Mouse (Mus musculus): ENCODE data around the gene Vgll2.
A peak's percentile ranks its signal among the peaks of the same experiment; 100 is the strongest.

Gene Vgll2

DNA sequence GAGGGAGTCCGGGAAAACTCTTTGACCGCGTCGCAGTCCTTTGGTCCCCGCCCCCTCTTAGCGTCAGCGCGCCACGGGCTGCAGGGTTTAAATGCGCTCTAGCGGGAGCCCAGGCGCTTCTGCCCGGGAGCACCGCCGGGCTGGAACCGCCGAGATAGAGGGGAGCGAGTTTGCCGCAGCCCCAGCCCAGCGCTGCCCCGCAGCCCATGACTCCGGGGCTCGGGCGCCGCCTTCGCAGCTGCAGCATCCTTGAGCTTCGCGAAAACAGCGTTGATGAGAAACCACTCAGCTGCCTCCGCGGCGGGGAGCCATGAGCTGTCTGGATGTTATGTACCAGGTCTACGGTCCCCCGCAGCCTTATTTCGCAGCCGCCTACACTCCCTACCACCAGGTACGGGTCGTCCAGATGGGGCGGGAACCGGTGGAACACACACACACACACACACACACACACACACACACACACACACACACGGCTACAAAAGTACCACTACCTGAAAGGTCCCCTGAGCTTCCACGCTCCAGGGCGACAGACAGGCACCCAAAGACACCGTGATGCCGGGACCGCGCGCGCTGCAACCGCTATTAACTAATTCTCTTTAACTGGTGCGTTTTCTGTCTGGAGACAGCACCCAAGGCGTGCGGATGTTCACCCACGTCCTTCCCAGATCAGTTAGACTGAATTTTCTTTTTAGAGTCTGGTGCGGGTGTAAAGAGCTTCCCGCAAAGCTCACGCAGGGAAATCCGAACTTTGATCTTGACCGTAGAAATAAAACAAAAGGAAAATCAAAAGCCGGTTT, at the start of gene Vgll2:
TSS of gene Vgll2 (plus strand) at position 90 of the 800 bp plus-strand sequence.
- DNase-seq (ENCODE audit: low read depth, low spot score): no peak

DNA sequence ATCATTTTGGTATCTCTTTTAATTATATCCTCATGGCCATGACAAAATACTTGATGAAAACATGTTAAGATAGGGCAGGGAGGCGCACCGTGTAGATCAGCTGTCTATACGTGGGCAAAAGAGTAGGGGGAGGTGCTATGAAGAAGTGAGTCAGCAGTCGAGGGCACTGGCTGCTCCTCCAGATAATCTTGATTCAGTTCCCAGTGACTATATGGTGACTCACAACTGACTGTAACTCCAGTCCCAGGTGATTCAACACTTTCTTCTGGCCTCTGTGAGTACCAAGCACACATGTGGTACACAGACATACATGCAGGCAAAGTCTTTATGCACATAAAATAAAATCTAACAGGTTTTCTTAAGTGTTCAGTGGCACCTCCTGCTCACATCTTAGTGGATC, 47.2 kb upstream of the Vgll2 start:
- no peak for DNase-seq (ENCODE audit: low read depth, low spot score)

- peak; percentile 3 for DNase-seq (ENCODE audit: low read depth, low spot score)
Observed at GRCm38 (mm10) chr10:51975587-51975986, 46.7 kb upstream of the Vgll2 start.

DNA sequence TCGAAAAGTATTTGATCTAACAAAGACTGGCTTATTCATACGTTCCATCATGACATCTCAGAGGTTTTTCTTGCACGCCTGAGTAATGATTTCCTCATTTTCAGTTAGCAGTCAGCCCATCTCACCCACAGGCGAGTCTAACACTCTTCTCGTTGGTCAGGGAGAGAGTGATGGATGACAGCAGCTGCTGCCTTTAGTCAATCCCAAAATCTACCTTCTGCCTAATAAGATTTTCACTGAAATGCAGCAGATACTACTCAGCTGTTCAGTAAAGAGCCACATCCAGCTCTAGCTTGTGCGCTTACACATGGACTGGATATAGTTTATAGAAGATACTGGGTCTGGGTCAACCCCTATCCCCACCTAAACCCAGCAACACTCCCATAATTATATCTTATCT, 40.7 kb upstream of the Vgll2 start:
- no peak for DNase-seq (ENCODE audit: low read depth, low spot score)

DNA sequence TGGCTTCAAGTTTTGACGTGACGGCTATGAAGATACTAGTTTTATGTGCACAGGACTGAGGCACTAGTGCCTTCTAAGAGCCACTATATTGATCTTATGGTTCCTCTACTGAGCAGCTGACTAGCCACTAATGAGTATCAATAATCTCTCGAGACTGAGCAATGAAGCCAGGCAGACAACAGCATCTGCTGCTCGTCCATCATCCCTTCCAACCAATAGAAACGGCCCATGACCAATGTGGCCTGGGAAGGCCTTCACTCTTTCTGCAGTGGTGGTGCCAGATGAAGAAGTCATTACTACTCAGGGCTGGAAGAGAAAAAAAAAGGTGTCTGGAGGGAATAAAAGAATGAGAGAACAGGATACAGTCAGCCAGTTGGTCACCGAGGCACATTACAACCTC, 39.9 kb upstream of the Vgll2 start:
- no peak for DNase-seq (ENCODE audit: low read depth, low spot score)

DNA sequence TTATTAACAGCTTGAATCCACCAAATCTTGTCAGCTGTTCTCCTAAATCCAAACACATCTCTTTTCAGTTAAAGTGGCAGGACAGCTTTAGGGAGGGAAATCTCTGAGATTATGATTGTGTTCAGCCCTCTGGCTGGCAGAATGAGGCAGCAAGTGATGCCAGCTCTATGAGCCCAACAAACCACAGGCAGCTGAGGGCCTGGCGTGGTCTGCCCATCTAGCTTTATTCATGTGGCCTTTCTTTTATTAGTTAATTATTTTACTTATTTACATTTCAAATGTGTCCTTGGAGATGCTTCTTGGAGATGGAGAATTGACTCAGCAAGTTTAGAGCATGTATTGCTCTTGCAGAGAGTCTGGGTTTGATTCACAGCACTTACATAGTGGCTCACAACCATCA, 3.8 kb upstream of the Vgll2 start:
- no peak for DNase-seq (ENCODE audit: low read depth, low spot score)

DNA sequence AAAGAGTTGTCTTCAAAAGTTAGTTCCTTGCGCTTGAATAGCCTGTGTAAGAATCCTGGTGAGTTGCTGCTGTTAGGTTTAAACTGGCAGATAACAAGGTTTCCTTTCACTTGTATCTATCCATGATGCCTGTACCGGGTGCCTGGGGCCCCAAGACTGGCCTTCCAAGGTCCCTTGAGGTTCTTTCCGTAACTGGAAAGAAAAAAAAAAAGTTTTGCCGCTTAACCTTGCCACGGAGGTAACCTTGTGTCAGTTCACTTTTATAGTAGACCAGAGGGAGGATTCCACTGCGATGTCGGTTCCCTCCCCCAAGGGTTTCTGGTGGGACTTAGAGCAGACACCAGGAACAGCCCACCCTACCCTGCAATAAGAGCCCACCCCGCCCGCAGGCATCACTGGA, 1.1 kb upstream of the Vgll2 start:
- DNase-seq (ENCODE audit: low read depth, low spot score): no peak

DNA sequence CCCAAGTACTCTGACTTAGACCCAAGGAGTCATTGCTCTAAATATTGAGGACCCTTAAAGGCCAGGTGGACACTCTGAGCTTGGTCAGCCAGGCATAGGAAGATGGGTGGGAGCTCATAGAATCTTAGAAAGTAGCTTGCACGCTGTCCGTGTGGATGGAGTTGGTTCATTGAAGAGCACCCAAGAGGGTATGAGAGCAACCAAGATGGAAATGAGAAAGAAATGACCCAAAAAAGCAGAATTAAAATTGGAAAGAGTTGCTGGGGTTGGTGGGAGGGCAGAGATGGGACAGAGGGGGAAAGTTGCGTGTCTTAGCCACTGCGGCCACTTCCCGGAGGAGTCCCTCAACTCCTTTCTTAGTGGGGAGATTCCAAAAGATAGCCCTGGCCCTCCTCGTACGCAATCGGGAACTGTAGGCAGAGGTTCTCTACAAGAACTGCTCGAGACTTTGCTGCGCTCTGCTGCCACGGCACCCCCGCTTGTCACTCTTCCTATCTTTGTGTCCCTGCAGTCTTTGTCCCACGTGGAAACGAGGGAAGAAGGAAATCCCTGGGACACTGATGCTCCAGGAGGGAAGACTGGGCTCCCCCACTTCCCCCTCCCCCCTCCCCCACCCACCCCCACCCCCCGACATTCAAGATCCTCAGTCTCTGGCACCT, 437 bp upstream of the Vgll2 start:
- DNase-seq (ENCODE audit: low read depth, low spot score): no peak

- no peak for DNase-seq (ENCODE audit: low read depth, low spot score)
Observed at GRCm38 (mm10) chr10:52023213-52024052, 1.1 kb downstream of the Vgll2 start.

DNA sequence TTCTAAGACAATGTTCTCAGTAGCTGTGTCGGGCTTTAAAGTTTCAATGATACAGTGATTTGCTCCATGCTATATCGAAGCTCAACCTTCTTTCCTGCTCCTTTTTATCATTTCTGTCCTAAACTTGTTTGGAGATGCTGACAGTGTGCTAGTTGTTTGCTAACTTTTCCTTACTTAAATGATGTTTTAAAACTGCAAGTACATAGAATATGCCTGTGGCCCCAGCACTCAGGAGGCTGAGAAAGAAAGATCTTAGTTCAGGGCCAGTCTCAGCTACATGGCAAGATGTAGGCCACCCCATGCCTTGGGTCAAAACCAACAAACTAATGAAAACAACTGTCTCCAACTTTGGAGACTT, 1.7 kb downstream of the Vgll2 start:
- no peak for DNase-seq (ENCODE audit: low read depth, low spot score)

DNA sequence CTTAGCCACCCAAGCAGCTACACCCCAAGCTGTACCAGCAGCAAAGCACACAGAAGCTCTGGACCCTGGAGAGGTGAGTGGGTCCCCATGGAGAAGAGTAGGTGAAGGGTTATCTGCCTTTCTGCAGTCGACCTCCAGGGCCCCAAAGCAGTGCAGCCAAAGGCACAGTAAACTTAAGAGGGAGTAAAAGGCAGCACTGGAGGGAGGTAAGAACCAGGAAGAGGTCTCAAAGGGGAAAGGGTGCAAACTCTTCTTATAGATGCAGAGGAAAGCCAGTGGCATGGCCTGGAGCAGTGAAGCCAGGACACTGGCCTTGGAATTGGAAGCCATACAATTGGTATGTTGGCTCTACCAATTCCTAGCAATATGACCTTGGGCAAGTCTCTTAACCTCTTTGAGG, 3.0 kb downstream of the Vgll2 start:
- DNase-seq (ENCODE audit: low read depth, low spot score): no peak

DNA sequence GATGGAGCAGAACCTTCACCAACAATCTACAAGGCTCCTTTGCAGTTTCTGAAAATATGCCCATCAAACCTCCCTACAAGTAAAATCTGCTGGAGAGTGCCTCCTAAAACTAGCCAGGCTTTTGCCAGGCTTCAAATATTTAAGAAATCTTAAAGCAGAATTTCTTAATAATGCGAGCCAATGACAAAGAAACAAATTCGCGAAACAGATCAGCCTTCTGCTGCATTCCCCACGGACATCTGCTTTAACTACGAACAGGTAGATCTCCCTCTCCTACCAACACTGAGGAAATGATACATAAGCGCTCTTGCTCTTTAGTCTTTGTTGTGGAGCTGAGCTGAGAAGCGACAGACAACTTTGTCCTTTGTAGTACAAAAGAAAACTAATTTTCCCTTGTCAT, 3.5 kb downstream of the Vgll2 start:
- DNase-seq (ENCODE audit: low read depth, low spot score): no peak

DNA sequence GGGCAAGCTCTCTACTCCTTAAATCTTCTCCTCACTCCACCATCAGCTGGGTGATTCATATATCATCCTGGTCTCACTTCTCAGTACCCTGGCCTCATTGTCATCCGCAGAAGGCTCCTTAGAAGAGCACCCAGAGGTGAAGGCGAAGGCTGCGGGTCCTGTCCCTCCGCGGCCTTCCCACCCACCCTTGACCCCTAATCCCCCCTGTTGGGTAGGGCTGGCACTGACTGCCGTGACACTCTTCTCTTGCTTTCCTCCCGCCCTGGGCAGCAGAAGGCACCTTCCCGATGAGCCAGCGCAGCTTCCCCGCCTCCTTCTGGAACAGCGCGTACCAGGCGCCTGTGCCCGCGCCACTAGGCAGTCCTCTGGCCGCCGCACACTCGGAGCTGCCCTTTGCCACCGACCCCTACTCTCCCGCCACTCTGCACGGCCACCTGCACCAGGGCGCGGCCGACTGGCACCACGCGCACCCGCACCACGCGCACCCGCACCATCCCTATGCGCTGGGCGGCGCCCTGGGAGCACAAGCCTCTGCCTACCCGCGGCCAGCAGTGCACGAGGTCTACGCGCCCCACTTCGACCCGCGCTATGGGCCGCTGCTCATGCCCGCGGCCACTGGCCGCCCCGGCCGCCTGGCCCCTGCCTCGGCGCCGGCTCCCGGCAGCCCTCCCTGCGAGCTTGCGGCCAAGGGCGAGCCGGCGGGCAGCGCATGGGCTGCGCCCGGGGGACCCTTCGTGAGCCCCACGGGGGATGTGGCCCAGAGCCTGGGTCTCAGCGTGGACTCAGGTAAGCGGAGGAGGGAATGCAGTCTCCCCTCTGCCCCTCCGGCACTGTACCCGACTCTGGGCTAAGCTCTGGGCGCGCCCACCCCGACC, 5.1 kb downstream of the Vgll2 start:
- DNase-seq (ENCODE audit: low read depth, low spot score): no peak

DNA sequence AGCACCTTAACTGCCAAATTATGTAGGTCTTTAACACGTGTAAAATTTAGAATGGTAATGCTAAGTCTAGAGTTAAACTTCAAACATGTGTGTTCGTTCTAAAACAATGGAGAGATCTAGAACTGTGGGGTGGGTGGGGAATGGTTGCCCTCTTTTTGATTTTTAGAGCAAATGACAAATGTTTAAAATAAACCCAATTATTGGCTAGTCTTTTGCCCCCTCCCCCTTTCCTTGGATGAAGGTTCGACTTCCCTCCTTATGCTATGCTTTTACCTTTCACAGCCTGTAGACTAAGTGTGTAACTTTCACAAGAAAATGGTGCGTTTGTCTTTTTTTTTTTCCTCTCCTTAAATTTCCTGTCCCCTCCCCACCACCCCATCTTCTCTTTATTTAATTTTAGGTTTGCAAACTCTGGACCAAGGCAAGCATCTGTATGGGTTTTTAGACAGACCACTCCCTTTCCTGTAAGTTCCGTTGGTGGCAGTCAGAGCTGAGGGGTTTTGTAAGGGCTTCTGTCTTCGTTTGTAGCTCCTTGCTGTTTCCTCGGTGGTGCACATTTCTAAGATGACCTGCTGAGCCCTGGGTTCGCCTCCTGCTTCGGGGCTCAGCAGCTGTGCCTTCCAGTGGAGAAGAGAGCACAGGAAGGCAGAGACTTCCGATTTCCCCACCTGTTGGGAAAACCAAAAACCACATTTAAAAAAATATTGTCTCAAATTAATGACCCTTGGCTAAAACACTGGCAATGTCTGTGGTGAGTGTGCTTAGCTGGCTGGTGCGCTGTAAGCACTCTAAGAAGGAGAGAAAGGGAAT, 6.5 kb downstream of the Vgll2 start:
- DNase-seq (ENCODE audit: low read depth, low spot score): no peak

DNA sequence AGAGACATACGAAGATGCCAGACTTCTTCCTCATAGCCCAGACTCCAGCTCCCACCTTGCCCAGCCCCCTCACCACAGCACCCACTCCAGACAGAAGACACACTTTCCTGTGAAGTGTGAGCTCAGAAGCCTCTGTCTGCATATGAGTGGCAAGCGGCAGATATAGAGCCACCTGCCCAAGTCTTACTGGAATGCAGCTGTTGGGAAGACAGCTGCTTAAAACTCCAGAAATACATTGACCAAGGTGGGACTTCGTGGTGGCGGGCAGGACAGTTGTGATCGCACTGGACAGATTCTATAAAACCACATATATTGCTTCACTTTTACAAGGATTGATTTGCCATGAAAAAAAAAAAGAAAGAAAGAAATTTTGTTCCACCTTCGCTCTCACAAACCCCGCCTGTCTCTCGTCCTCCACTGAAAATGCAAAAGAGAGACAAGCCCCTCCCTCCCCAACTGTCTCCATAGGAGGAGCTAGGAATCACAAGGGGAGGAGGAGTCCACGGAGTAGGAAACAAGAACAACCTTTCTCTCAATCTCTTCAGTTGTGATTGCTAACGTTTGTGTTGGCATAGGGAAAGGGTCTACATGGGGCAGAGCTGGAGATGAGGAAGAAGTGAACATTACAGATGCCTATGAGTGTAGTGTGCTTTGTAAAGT, 7.2 kb downstream of the Vgll2 start:
- DNase-seq (ENCODE audit: low read depth, low spot score): no peak

GRCm38 (mm10) chr10:52033729-52034128, 11.4 kb downstream of the Vgll2 start:
- no peak for DNase-seq (ENCODE audit: low read depth, low spot score)

- DNase-seq (ENCODE audit: low read depth, low spot score): no peak
Observed at GRCm38 (mm10) chr10:52039392-52039791, 17.1 kb downstream of the Vgll2 start.

DNA sequence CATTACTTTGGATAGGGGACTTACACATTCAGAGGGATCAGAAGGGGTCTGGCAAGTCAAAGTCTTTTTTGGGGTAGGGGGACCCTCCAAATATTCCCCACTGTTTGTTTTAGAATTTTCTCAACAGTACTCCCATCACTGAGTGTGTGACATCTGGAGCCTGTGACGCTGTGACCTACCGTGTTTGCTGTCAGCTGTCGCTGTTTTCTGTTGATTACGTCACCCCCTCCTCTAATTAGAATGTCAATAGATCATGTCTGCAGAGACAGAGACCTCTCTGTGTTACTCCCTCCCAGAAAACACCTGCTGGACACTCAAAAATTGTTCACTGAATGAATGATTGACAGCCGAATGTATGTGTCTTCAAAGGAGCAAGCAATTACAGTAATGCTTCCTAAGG, 20.8 kb downstream of the Vgll2 start:
- DNase-seq (ENCODE audit: low read depth, low spot score): no peak

GRCm38 (mm10) chr10:52048287-52048686, 26.0 kb downstream of the Vgll2 start:
- DNase-seq (ENCODE audit: low read depth, low spot score): no peak

- peak; percentile 51 for DNase-seq (ENCODE audit: low read depth, low spot score)
Observed at GRCm38 (mm10) chr10:52072482-52072881, 50.2 kb downstream of the Vgll2 start.
